Comparison of ENCODE assay signal across 7 mouse cellular contexts in genomic region chr7:3073206-3073605, GRCm38 (mm10).
DNase-seq lines count a peak whose midpoint lies in the region; ATAC-seq lines count a peak whose summit lies in the region.
"Not testable (repeated sequence)": the region's sequence is repeated elsewhere in the genome, so short reads cannot be mapped to it uniquely, and the experiment has no call there.

No protein-coding gene starts in this region.

- H3K9me3 ChIP-seq in liver, embryonic 16.5 days (replicated peaks; ENCODE audit: control insufficient read depth, low read length): not testable (repeated sequence)

- 27% methylated on average over 3 of the region's 3 CpGs for WGBS in liver, embryonic 16.5 days (ENCODE audit: insufficient replicate concordance)

- ATAC-seq in liver, embryonic 16.5 days (ENCODE audit: low read depth): peak; percentile 48; the same call in 1 of the 2 replicates

- H3K4me2 ChIP-seq in liver, embryonic 16.5 days (ENCODE audit: low read depth, low read length): not testable (repeated sequence)

- peak; percentile 3 for DNase-seq in NIH3T3 (ENCODE audit: low read depth)
- DNase-seq in adrenal gland, postnatal 10 days: peak; percentile 37
- DNase-seq in embryo, embryonic 11.5 days (ENCODE audit: low read depth, low spot score): peak; percentile 11
- DNase-seq in kidney, adult 9 months: peak; percentile 3
- peak; percentile 1 to 10 for DNase-seq in kidney, postnatal 4 days
- peak; percentile 48 for DNase-seq in mesoderm, embryonic 11.5 days (ENCODE audit: low read depth, low spot score)

- not testable (repeated sequence) for H3K27me3 ChIP-seq in liver, embryonic 16.5 days (ENCODE audit: control insufficient read depth, insufficient read depth, low read depth, low read length)

- H3K4me3 ChIP-seq in liver, embryonic 16.5 days (ENCODE audit: low read depth, low read length): not testable (repeated sequence)

- not testable (repeated sequence) for H3K27ac ChIP-seq in liver, embryonic 16.5 days (ENCODE audit: low read length)

- not testable (repeated sequence) for H3K4me1 ChIP-seq in liver, embryonic 16.5 days (ENCODE audit: control insufficient read depth, low read depth, low read length)

- H3K36me3 ChIP-seq in liver, embryonic 16.5 days (ENCODE audit: control insufficient read depth, insufficient read depth): not testable (repeated sequence)

- H3K9ac ChIP-seq in liver, embryonic 16.5 days (ENCODE audit: low read depth, low read length): not testable (repeated sequence)
